Mouse (Mus musculus): ENCODE data around the gene Nr1i2.
"Not testable (repeated sequence)": the region's sequence is repeated elsewhere in the genome, so short reads cannot be mapped to it uniquely, and the experiment has no call there.

Gene Nr1i2

DNA sequence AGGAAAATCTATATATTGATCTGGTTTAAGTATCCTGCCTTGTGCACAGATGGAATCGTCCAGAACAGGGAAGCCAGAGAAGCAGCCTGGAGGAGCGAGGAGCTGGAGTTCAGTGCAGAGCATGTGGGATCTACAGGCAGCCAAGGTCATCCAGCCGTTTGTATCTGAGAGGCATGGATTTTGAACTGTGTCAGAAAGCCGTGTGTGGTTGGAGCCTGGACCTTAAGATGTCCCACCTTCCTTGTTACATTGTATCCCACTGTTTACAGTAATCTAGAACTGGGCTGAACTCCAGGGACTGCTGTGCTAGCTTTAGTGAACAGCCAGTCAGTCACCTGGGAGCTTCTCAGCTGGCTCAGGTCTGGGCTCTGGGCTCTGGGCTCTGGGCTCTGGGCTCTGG, 8.1 kb downstream of the Nr1i2 start:
- no peak for DNase-seq

DNA sequence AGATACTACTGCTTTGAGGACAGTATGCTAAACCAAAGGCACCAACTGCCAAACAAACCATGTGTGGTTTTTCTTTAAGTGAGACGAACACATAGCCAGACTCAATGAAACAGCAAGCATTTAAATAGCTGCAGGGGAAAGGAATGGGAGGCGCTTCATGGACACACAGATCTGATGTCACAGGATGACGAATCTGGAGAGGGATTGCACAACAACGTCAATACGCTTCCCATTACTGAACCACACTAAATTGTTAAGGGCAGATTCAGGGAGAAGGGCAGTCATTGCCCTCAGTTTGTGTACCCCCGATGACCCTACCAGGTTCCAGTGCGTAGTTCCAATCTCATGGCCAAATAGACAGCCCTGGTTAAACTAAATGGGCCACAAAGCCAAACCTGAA, 8.8 kb downstream of the Nr1i2 start:
- no peak for DNase-seq

DNA sequence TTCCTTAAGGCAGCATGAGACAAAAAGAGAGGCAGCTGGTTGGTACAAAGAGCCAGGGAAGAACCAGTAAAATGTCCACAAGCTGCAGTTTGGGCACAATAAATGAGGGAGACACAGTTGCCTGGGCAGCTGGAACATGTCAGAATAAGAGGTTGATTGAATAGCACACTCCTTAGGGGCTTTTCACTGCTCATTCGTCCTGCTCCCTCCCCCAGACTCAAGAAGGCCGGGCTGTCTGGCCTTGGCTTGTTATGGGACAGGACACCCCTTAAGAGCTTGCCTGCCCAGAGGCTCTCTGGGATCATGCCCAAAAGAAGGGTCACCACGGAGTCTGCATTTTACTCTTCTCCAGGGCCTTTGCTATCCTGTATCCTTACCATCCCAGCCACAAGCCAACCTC, 11.3 kb downstream of the Nr1i2 start:
- no peak for DNase-seq

DNA sequence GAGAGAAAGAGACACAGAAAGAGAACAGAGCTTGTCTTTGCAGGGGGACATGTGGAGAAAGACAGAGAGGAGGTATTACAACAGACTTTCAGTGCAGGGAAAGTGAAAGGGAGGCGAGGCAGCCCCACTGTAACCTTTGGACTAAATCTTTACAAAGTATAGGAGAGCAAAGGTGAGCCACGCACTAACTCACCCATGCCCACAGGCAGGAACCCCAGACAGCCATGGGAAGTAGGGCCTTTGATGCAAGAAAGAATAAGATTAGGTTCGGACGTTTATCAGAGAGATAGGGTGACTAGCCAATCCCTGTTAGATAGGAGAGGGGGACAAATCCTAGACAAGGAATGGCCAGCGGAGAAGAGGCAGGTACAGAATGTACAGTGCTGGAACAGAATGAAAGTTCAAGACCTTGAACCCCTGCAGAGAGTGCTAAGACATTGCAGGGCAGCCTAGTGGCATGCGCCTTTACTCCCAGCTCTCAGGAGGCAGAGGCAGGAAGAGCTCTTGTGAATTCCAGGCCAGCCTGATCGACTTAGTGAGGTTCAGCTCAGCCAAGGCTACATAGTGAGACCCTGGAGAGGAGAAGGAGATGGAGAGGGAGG, 12.0 kb downstream of the Nr1i2 start:
- DNase-seq: no peak

DNA sequence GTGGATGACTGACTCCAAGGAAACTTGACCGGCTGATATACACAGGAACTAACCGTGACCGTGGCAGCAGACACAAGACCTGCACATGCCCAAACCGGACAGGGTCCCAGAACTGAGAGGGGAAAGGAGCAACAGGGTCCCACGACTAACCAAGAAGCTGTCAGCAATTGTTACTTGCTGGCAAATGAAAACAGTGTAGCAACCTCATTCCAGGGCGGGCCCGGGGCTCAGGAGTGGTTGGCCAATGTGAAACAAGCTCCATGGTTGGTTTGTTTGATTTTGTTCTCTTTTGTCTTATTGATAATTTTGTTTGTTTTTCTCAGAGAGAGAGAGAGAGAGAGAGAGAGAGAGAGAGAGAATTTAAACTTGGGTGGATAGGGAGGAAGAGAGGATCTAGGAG, 13.7 kb downstream of the Nr1i2 start:
- DNase-seq: no peak

DNA sequence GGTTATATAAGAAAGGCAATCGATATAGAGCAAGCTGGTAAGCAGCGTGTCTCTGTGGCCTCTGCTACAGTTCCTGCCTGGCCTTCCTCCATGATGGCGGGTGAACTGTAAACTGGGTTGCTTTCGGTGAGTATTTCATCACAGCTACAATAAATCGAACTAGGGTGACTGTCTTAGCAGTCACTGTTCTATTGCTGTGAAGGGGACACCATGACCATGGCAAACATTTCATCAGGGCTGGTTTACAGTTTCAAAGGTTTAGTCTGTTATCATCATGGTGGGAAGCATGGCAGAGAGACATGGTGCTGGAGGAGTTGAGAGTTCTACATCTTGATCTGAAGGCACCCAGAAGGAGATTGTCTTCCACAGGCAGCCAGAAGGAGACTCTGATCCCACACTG, 14.8 kb downstream of the Nr1i2 start:
- no peak for DNase-seq

DNA sequence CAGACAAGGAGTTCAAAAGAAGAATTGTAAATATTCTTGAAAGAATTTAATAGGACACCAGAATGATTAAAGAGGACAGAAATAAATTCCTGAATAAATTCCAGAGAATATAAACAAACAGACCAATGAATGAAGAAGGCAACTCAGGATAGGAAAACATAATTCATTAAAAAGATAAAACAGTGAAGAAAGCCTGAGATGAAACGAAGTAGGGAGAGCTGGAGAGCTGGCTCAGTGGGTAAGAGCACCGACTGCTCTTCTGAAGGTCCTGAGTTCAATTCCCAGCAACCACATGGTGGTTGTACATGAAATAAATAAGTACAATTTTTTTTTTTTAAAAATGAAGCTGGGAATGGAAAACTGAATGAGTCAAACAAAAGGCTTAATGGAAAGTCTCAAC, 19.9 kb downstream of the Nr1i2 start:
- DNase-seq: no peak

DNA sequence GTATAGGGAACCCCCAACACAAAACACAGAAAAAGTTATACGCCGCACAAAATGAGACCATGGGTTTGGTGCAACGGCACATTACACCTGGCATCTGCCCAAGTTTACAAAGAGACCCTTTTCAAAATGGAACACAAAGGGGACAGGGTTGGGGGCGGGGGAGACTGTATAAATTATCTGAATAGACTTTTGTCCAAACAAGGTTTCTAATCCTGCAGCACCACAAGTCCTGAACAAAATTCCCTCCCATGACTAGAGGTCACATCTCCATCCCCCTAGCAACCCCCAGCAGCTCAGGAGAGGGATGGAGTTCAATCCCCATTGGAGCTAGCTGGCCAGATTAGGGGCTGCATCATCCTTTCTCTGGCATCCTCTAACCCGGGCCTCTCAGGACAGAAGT, 22.1 kb downstream of the Nr1i2 start:
- no peak for DNase-seq

DNA sequence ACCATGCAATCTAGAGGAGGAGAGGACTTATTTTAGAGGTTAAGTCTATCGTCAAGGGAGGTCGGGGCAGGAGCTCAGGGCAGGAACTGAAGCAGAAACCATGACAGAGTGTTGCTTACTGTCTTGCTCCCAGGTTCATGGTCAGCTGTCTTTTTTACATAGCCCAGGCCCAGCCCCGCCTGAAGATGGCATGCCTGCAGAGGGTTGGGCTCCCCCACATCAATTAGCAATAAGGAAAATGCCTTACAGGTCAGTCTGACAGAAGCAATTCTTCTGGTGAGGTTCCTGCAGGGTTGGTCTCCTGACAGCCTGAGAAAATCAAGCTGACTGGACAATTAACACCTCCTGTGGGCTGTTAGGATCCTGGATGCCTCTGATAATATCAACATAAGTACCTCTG, 23.0 kb downstream of the Nr1i2 start:
- no peak for DNase-seq

DNA sequence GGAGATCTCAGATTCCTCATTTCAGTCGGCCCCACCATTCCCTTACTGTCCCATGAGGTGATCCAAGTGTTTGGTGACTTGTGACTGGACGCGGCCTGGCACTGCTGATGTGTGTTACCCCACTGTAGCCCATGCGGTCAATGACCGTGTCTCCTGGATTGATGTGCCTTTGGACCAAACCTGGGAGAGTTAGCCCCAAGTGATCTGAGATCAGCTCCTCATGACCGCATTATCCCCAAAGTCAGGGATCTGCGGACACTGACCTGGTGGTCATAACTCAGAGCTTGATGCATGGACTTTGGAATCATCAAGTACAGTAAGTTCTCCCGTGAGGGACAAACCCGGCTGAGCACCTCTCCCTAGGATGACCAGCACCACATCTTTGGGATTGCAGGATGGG, 38.7 kb downstream of the Nr1i2 start:
- DNase-seq: no peak

DNA sequence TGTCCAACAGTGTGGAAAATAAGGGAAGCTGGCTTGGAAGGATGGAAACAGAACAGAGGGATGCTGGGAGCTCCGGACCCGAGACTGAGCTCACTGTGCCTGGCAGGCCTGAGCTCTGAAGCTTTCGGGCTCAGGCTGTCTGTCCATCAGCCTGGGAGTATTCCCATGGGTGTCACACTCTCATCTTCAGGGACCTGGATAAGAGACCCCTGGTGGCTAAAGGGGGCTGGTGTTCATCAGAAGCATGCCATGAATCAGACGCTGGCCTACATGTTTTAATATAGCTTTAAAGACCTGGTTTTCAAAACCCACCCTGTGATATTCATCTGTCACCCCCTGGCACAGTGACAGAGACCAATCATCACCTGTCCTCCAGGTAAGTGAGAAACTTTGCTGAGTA, 39.5 kb downstream of the Nr1i2 start:
- no peak for DNase-seq

DNA sequence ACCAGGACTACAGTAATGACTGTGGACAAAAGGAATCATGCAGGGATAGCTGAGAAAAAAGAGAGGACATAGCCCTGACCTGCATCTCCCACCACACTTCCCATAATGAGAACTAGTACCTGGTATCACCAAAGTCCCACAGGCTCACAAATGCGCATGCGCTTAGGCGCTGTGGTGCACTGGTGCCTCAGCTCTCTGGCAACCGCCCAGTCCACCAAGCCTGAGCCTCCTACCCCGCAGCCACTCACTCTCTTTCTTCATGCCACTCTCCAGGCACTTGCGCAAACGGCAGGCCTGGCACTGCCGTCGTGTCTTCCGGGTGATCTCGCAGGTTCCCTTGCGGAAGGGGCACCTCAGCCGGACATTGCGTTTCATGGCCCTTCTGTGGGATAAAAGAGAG, 40.6 kb downstream of the Nr1i2 start:
- DNase-seq: no peak

DNA sequence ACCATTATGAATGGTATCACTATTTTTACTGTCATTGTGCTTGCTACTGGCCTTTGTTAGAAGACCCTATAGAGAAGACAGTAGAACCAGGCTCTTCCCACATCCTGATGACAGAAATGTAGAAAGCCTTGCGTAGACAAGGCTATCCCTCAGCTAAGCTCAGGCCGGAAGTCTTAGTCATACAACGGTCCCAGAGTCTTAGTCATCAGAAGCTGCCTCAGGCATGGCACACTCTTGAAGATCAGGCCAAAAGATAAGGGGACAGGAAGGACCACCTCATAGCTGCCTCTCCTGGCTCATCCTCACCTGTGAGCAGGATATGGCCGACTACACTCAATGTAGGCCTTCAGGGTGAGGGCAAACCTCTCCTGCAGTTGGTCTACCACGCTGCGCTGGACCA, 44.2 kb downstream of the Nr1i2 start:
- DNase-seq: no peak

DNA sequence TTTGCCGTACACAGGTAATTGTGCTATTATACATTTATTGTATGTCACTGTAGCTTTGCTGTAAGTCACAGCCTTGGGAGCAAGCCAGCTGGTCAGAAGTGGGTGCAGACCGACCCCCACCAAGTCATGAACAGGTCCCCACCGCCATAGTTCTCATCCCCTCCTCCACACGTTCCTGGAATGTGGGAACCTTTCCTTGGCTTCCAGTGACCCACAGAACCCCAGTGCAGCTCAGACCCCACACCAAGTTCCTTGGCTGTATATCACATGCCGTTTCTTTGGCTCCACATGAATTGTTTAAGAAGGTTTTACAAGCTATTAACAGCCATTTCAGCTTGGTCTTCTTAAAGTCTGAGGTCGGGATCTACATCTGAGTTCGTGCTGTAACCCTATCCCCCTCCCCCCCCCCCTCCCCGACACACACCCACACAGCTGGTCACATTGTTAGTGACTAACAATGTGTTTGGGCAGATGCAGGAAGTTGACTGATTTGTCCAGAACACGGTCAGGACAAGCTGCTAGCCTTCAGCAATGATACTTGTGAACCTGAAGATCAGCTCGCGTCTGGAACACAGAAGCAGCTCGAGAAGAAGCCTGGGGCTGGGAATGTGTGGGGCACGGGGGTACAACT, 46.2 kb downstream of the Nr1i2 start:
- no peak for DNase-seq

DNA sequence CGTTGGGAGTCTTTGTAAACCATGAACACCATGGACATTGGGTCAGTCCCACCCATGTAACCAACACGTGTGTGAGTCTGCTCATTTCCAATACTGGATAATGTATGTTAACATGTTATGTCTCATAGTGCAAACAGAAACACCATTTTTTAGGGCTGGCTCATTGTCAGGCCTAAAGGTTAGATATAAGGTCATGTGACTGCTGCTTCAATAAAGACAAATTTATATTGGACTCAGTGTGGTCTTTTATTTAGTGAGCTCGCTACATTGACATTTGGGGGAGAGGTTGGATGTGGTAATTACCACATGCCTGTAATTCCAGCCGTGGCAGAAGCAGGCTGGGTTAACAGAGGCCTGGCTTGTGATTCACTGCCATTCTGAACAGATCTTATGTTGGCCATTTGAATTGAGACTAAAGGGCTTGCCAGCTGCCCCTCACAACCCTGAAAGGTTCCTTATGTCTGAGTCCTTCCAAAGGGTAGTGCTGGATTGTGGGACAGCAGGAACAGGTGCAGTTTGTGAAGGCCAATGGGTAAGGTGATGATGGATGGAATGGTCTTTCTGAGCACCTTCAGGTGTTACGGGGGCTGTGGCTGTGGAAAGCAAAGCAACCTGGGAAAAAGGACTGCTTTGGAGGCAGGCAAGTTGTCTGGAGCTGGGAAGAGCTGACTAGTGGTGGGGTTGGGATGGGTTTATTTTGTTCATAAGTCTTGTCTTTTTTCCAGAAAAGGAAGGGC, 48.6 kb downstream of the Nr1i2 start:
- no peak for DNase-seq

DNA sequence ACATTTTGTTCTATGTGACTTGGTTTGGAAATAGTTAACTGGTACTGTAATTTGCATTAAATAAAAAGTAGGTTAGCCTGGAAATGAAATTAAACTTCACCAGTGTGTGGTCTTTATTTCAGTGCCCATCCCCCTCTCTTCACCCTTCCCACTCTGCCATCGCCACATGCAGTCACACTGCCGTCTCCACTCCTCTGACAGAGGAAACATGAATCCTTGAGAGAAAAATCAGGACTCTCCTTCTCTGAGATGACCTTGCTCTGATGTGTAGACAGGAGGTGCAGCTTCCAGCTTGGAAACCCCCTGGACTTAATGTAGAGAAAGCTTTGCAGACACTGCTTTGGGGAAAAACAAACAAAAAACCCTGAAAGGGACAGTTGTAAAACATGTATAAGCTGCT, 49.2 kb downstream of the Nr1i2 start:
- no peak for DNase-seq

DNA sequence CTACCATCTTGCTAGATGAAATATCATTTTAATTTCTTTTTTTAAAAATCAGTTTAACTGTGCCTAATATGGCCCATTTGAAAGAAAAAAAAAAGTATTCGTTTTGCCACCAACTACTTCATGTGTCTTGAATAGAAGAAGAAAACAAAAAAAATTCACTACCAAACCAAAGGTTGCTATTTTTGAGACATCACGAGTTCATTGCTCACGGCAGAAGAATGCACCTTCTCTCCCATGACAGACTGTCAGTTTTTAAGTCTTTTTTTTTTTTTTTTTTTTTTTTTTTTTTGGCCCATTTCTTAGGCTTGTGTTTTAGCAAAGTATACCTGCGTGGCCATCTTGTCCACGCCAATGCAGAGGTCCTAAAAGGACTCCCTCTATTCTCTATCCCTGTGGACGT, 50.5 kb downstream of the Nr1i2 start:
- no peak for DNase-seq

DNA sequence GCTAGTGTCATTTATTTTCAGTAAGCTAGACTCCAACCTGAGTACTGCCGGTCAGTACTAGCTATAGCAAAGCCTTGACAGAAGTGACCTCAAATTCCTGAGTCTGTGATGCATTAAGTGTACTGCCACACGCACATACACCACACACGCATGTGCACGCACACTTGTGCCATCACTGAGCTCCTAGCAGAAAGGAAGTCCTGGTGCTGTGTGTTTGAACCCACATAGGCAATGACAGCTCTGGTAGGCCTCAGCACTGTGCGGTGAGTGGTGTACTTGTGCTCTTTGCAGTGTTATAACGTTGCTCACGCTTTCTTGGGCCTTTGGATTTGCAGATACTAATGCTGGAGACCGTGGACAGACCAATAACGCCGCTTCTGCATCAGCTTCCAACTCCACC, 54.5 kb downstream of the Nr1i2 start:
- DNase-seq: no peak

DNA sequence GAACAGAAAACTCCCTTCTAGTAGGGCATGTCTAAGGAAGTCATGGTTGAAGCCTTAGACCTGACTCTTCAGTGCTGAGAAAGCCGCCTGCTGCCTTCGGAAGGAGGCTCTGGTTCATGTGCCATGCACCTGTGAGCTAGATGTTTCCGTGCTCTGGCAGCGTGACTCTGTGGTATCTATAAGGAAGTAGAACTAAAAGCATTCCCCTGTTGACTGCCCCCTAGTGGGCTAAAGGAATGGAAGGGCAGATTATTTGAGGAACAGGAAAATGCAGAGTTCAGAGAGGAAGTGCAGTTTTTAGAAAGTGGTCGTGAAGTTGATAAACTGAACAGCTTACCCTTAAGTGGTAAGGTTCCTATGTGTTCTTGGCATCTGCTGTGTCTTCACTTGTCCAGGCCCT, 54.9 kb downstream of the Nr1i2 start:
- no peak for DNase-seq

DNA sequence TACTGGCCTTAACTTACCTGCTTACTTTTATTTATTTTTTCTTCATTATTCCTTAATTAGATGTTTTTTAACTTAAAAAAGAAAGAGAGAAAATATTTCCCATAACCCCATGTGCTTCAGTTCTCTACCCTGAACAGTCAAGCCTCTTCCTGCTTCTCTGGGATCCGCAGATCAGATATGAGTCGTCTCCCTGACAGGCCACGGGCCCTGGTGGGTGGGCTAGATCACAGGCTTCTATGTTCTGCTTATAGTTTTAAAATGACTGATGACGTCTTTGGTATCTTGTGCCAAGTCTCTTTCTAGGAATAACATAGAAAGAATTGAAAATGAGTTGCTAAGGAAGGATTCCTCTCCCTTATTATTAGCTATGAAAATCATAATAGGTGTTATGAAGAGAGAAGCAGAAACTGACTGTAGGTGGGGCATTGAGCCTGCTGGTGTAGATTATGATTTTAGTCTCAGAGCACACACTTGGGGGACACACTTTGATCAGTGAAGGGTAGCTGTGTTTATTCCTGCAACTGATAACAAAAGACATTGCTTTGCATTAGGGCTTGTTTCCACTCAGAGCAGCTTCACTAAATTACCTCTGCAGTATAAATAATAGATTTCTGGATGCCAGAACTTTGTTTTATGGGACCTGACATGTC, 57.6 kb downstream of the Nr1i2 start:
- DNase-seq: no peak

DNA sequence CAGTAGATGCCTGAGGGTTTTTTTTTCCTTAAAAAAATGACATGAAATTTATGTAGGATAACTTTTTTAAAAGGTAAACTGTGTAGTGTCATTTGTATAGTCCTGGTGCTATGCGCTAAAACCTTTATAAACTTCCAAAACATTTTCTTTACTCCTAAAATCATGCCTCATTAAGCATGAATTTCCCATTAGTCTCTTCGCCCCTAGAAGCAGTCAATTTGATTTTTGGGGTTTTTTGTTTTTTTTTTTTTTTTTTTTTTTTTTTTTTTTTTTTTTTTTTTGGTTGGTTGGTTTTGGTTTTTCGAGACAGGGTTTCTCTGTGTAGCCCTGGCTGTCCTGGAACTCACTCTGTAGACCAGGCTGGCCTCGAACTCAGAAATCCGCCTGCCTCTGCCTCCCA, 72.1 kb downstream of the Nr1i2 start:
- not testable (repeated sequence) for DNase-seq

DNA sequence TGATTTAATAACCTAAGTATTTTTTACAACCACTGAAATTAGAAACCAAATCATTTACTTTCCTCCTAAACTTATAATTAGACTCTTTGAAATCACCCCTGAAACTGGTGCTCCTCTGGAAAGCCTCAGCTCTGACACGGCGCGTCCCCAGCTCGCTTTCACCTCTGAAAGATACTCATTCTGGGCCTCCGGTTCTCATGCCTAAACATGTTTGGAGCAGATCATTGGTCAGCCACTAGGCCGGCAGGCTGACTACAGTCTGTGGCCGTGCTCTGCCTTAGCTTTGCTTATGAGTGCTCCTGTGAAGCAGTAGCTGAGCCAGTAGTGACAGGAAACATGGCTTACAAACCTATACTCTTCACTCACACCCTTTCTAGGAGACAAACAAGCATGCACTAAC, 89.4 kb downstream of the Nr1i2 start:
- no peak for DNase-seq
